Mouse (Mus musculus) embryo, embryonic 10 days (tissue): ENCODE data around the gene Irf3.

Source experiments
- DNase-seq: peaks from one replicate; pipeline ENCODE4 v3.0.0-alpha.2; 2015; ENCODE audit warnings: low spot score

Irf3 gene

GRCm38 (mm10) chr7:44997231-44997939 is at the start of gene Irf3:
Irf3 (plus strand) TSS chr7:44997648.
- peak; percentile 99 for DNase-seq

- DNase-seq, result no peak
Observed at GRCm38 (mm10) chr7:44949922-44950321, 47.5 kb upstream of the Irf3 start.

- DNase-seq, result peak; percentile 66
Observed at GRCm38 (mm10) chr7:44951960-44952359, 45.5 kb upstream of the Irf3 start.

- peak; percentile 97 for DNase-seq
Observed at GRCm38 (mm10) chr7:44952611-44953306, 44.7 kb upstream of the Irf3 start.

- no peak for DNase-seq
Observed at GRCm38 (mm10) chr7:44953561-44953960, 43.9 kb upstream of the Irf3 start.

- DNase-seq, result no peak
Observed at GRCm38 (mm10) chr7:44954091-44954885, 43.2 kb upstream of the Irf3 start.

GRCm38 (mm10) chr7:44955628-44956027 is 41.8 kb upstream of the Irf3 start:
- peak; percentile 54 for DNase-seq

GRCm38 (mm10) chr7:44956266-44956665 is 41.2 kb upstream of the Irf3 start:
- no peak for DNase-seq

GRCm38 (mm10) chr7:44957183-44957835 is 40.1 kb upstream of the Irf3 start:
- DNase-seq, result no peak

GRCm38 (mm10) chr7:44958208-44958607 is 39.2 kb upstream of the Irf3 start:
- peak; percentile 65 for DNase-seq

GRCm38 (mm10) chr7:44959281-44959680 is 38.2 kb upstream of the Irf3 start:
- DNase-seq, result no peak

GRCm38 (mm10) chr7:44959874-44960511 is 37.5 kb upstream of the Irf3 start:
- no peak for DNase-seq

GRCm38 (mm10) chr7:44960512-44960910 is 36.9 kb upstream of the Irf3 start:
- no peak for DNase-seq

GRCm38 (mm10) chr7:44962337-44962736 is 35.1 kb upstream of the Irf3 start:
- DNase-seq, result no peak

- DNase-seq, result no peak
Observed at GRCm38 (mm10) chr7:44962831-44963230, 34.6 kb upstream of the Irf3 start.

GRCm38 (mm10) chr7:44964990-44965389 is 32.5 kb upstream of the Irf3 start:
- DNase-seq, result no peak

GRCm38 (mm10) chr7:44965975-44966374 is 31.5 kb upstream of the Irf3 start:
- no peak for DNase-seq

- DNase-seq, result no peak
Observed at GRCm38 (mm10) chr7:44966638-44967037, 30.8 kb upstream of the Irf3 start.

GRCm38 (mm10) chr7:44970231-44970691 is 27.2 kb upstream of the Irf3 start:
- peak; percentile 96 for DNase-seq

GRCm38 (mm10) chr7:44971142-44971541 is 26.3 kb upstream of the Irf3 start:
- DNase-seq, result no peak

GRCm38 (mm10) chr7:44973415-44974130 is 23.9 kb upstream of the Irf3 start:
- DNase-seq, result no peak
